Mouse (Mus musculus): ENCODE measurements around the gene Lrp6. TPM values are rescaled to one million over a fixed set of nuclear protein-coding genes. Genes with fewer than 3 reads are reported as not detected.
A peak's percentile ranks its signal among the peaks of the same experiment; 100 is the strongest.

Gene Lrp6
- polyA plus RNA-seq, 1 experiment from 2014 or later = 12.4 TPM

- no peak for TF ChIP-seq CTCF (IDR thresholded peaks at IDR 0.05; ENCODE audit: low read depth)
- no peaks in the 10 kb centered on the region for H3K4me1 ChIP-seq (replicated peaks; ENCODE audit: control insufficient read depth, insufficient read depth, low read length)
- H3K4me2 ChIP-seq (replicated peaks; ENCODE audit: low read depth) = no peak overlapping the region
- no peak overlapping the region for H3K27ac ChIP-seq (ENCODE audit: low read depth, low read length)
- H3K27me3 ChIP-seq (replicated peaks; ENCODE audit: control insufficient read depth, insufficient read depth, low read length) = no peaks in the 10 kb centered on the region
- no peak overlapping the region for H3K9ac ChIP-seq (ENCODE audit: low read depth, low read length)
- ATAC-seq = no peak
- no peaks in the 10 kb centered on the region for H3K9me3 ChIP-seq (ENCODE audit: control insufficient read depth)
- WGBS = 86% methylated on average over 5 of the region's 5 CpGs
- H3K4me3 ChIP-seq (ENCODE audit: low read depth, low read length) = no peak overlapping the region
- H3K36me3 ChIP-seq (ENCODE audit: control insufficient read depth, insufficient read depth) = no peaks in the 10 kb centered on the region
These were observed 40.5 kb downstream of the Lrp6 start for GRCm38 (mm10) chr6:134526275-134526674.

- Histone ChIP-seq H3K4me3 (ENCODE audit: low read depth, low read length) (no peak overlapping the region), H3K4me2 (replicated peaks; ENCODE audit: low read depth) (no peak overlapping the region), H3K9me3 (ENCODE audit: control insufficient read depth) (no peaks in the 10 kb centered on the region), H3K27ac (ENCODE audit: low read depth, low read length) (no peak overlapping the region), H3K36me3 (ENCODE audit: control insufficient read depth, insufficient read depth) (0 out of 2 replicates have a peak, but pooled peaks cover 5% of the 10 kb centered on the region), H3K4me1 (replicated peaks; ENCODE audit: control insufficient read depth, insufficient read depth, low read length) (0 out of 2 replicates have a peak, but pooled peaks cover 2% of the 10 kb centered on the region), H3K27me3 (replicated peaks; ENCODE audit: control insufficient read depth, insufficient read depth, low read length) (no peaks in the 10 kb centered on the region), H3K9ac (ENCODE audit: low read depth, low read length) (no peak overlapping the region)
- TF ChIP-seq CTCF (IDR thresholded peaks at IDR 0.05; ENCODE audit: low read depth) = no peak
- no peak for ATAC-seq
- 62% methylated on average over 10 of the region's 10 CpGs for WGBS
These were observed 45.4 kb downstream of the Lrp6 start for GRCm38 (mm10) chr6:134521411-134521810.

GRCm38 (mm10) chr6:134520821-134521220 lies 45.9 kb downstream of the Lrp6 start:
- H3K9ac ChIP-seq (ENCODE audit: low read depth, low read length) = no peak overlapping the region
- peaks cover 2% of the 10 kb centered on the region; the same call in 1 of the 2 replicates for H3K4me1 ChIP-seq (replicated peaks; ENCODE audit: control insufficient read depth, insufficient read depth, low read length)
- no peak overlapping the region for H3K27ac ChIP-seq (ENCODE audit: low read depth, low read length)
- 0 out of 2 replicates have a peak, but pooled peaks cover 5% of the 10 kb centered on the region for H3K36me3 ChIP-seq (ENCODE audit: control insufficient read depth, insufficient read depth)
- H3K4me3 ChIP-seq (ENCODE audit: low read depth, low read length) = no peak overlapping the region
- no peak for TF ChIP-seq CTCF (IDR thresholded peaks at IDR 0.05; ENCODE audit: low read depth)
- H3K4me2 ChIP-seq (replicated peaks; ENCODE audit: low read depth) = no peak overlapping the region
- no peak for ATAC-seq
- no peaks in the 10 kb centered on the region for H3K27me3 ChIP-seq (replicated peaks; ENCODE audit: control insufficient read depth, insufficient read depth, low read length)
- no peaks in the 10 kb centered on the region for H3K9me3 ChIP-seq (ENCODE audit: control insufficient read depth)
- 20% methylated on average over 3 of the region's 3 CpGs for WGBS

GRCm38 (mm10) chr6:134518450-134518849 lies 48.3 kb downstream of the Lrp6 start:
- 0 out of 2 replicates have a peak, but pooled peaks cover 5% of the 10 kb centered on the region for H3K36me3 ChIP-seq (ENCODE audit: control insufficient read depth, insufficient read depth)
- no peaks in the 10 kb centered on the region for H3K9me3 ChIP-seq (ENCODE audit: control insufficient read depth)
- H3K4me3 ChIP-seq (ENCODE audit: low read depth, low read length) = no peak overlapping the region
- H3K9ac ChIP-seq (ENCODE audit: low read depth, low read length) = no peak overlapping the region
- no peak for TF ChIP-seq CTCF (IDR thresholded peaks at IDR 0.05; ENCODE audit: low read depth)
- no peak overlapping the region for H3K27ac ChIP-seq (ENCODE audit: low read depth, low read length)
- H3K4me1 ChIP-seq (replicated peaks; ENCODE audit: control insufficient read depth, insufficient read depth, low read length) = peaks cover 2% of the 10 kb centered on the region; the same call in 1 of the 2 replicates
- H3K4me2 ChIP-seq (replicated peaks; ENCODE audit: low read depth) = no peak overlapping the region
- no peak for ATAC-seq
- WGBS = 78% methylated on average over 5 of the region's 5 CpGs
- H3K27me3 ChIP-seq (replicated peaks; ENCODE audit: control insufficient read depth, insufficient read depth, low read length) = no peaks in the 10 kb centered on the region

- WGBS = 22% methylated on average over 4 of the region's 4 CpGs
- Histone ChIP-seq H3K4me1 (replicated peaks; ENCODE audit: control insufficient read depth, insufficient read depth, low read length) (peaks cover 6% of the 10 kb centered on the region; the same call in 1 of the 2 replicates), H3K9me3 (ENCODE audit: control insufficient read depth) (no peaks in the 10 kb centered on the region), H3K4me2 (replicated peaks; ENCODE audit: low read depth) (no peak overlapping the region), H3K4me3 (ENCODE audit: low read depth, low read length) (no peak overlapping the region), H3K27ac (ENCODE audit: low read depth, low read length) (no peak overlapping the region), H3K36me3 (ENCODE audit: control insufficient read depth, insufficient read depth) (0 out of 2 replicates have a peak, but pooled peaks cover 5% of the 10 kb centered on the region), H3K9ac (ENCODE audit: low read depth, low read length) (no peak overlapping the region), H3K27me3 (replicated peaks; ENCODE audit: control insufficient read depth, insufficient read depth, low read length) (no peaks in the 10 kb centered on the region)
- no peak for TF ChIP-seq CTCF (IDR thresholded peaks at IDR 0.05; ENCODE audit: low read depth)
- no peak for ATAC-seq
These were observed 49.6 kb downstream of the Lrp6 start for GRCm38 (mm10) chr6:134517141-134517540.

- peaks cover 10% of the 10 kb centered on the region; the same call in 1 of the 2 replicates for H3K4me1 ChIP-seq (replicated peaks; ENCODE audit: control insufficient read depth, insufficient read depth, low read length)
- no peaks in the 10 kb centered on the region for H3K27me3 ChIP-seq (replicated peaks; ENCODE audit: control insufficient read depth, insufficient read depth, low read length)
- 0 out of 2 replicates have a peak, but pooled peaks cover 5% of the 10 kb centered on the region for H3K36me3 ChIP-seq (ENCODE audit: control insufficient read depth, insufficient read depth)
- 27% methylated on average over 4 of the region's 4 CpGs for WGBS
- H3K27ac ChIP-seq (ENCODE audit: low read depth, low read length) = no peak overlapping the region
- ATAC-seq = peak; percentile 100
- H3K4me2 ChIP-seq (replicated peaks; ENCODE audit: low read depth) = no peak overlapping the region
- no peak for TF ChIP-seq CTCF (IDR thresholded peaks at IDR 0.05; ENCODE audit: low read depth)
- no peak overlapping the region for H3K4me3 ChIP-seq (ENCODE audit: low read depth, low read length)
- H3K9me3 ChIP-seq (ENCODE audit: control insufficient read depth) = no peaks in the 10 kb centered on the region
- H3K9ac ChIP-seq (ENCODE audit: low read depth, low read length) = no peak overlapping the region
These were observed 51.3 kb downstream of the Lrp6 start for GRCm38 (mm10) chr6:134515416-134515815.

All from intestine, postnatal 0 days (tissue).